Mouse (Mus musculus) retina, embryonic 14.5 days (tissue): ENCODE data around the gene Plekhg5.
A peak's percentile ranks its signal among the peaks of the same experiment; 100 is the strongest.

Experiments used
- DNase-seq: peaks from one replicate; pipeline ENCODE4 v3.0.0-alpha.2; 2015; ENCODE audit warnings: low spot score

Gene Plekhg5

DNA sequence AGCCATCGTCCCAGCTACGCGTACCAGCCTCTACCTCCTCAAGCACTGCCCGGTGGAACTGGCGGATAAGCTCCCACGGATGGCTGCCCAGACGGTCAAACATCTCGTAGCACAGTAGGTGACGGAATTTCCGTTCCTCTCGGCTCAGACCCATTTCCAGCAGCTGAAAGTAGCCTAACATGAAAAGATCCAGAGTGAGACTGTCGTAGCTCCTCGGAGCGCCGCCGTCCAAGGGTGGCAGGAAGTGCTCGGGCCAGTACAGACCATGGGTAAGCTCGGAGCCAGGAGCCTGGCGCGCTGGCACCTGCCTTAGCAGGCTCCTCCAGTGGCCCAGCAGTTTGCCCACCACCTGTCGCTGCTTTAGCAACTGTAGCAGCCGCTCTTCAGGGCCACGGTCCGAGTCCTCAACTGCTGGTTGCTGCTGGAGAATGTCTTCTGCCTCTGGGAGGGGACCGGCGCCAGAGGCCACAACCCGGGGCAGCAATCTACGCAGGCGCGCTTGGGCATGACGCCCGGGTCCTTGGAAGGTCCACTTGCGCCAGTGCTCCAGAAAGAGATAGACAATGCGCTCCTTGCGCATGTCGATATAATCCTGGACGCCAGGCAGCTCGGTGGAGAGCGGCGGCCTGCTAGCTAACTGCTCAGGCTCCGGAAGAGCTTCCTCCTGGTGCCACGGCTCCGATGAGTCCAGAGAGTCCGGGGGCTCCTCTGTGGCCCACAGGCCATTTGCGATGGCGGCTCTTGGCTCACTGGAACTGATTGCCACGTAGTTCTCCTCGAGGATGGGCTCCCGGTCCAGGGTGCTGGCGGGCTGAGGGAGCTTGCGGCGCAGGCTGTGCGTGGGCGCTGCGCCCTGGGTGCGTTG, 53.1 kb downstream of the Plekhg5 start:
- DNase-seq: no peak

DNA sequence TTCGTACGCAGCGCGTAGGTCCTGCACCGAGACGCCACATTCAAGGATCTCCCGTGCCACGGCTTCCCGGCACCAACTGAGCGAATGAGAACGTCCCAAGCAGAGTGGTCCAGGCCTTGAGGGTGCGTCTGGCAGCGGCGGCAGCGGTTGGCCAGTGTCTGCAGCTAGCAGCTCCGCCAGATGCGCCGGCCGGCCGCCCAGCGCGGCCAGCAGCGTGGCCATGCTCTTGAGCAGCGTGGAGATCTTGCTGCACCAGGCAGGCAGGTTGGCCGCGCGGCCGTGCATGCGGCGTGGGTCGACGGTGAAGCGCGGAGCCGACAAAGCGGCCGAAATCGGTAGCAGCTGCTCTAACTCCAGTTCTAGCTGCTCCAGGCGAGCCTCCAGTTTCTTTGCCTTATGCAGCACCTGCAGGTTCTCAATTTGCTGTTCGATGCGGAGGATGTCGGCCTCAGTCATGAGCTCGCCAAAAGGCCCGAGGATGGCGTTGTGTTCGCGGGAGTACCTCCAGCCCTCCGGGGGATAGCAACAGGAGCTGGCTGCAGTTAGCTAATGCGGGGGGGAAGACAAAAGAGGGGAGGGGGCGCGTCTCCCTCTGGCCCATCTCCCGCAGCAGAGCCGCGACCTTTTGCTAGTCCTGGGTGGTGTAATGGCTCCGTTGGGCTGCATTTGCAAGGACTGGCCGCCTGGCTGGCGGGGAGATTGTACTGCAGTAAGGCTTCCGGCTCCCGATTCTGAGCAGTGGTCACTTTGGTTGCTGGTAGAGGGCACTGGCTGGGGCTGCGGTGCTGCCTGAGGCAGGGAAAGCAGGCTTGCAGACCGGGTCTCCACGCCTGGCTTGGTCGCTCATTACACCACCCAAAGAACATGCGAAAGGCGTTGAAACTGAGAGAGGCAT, 54.0 kb downstream of the Plekhg5 start:
- peak; percentile 50 for DNase-seq

DNA sequence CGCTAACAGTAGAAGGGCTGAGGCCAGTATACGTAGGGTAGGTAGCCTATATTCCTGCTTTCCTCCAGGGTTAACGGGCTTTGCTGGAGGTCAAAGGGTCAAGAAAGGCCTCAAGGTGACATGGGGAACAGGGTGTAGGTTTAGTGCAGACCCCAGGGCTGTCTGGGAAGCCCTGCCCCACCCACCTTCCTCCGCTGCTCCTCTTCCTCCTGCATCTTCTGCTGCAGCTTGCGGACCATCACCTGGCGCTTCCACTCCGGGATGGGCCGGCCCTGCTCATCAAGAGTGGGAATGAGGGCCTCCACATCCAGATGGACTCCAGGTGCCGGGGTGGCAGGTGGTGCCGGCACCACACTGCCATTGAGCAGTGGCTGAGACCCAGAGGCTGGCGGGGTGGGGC, 55.6 kb downstream of the Plekhg5 start:
- DNase-seq: no peak

DNA sequence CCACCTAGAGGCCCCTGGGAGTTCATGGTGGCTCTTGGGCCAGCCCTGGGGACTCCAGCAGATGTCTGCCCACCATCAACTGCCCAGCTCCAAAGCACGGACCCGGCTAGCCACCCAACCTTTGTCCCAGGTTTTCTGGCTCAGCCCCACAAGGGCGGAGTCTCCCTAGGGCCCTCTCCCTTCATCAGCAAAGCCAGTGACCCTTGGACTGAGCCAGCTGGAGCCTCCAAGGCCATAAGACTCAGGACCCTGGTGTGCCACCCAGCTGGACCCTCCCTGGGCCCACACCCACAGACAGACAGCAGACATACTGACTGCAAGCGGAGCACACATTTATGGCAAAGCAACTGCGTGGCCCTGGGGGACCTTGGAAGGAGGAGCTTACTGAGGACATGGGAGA, 56.5 kb downstream of the Plekhg5 start:
- DNase-seq: no peak

DNA sequence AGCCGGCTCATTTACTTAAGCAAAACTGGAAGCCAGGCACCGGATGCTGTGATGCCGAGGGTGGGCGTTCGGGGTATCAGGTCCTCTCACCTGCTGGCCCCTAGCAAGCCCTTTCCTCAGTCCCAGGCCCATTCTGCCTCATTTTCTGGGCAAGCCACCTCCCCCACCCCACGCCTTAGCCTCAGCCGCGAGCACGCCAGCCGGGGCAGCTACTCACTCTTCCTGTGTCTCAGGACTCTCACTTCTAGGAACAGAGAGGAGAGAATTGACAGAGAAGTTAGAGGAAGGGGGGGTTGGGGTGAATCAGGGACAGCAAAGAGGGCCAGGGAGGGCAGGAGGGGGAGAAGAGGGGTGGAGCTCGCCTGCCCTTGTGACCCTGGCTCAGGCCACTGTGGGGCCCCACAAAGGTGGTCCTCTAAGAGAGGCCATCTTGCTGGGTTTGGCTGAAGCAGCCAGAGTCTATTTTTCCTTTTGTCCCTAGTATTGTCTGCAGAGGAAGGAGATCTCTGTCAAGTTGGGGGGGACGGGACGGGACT, 57.2 kb downstream of the Plekhg5 start:
- DNase-seq: no peak

DNA sequence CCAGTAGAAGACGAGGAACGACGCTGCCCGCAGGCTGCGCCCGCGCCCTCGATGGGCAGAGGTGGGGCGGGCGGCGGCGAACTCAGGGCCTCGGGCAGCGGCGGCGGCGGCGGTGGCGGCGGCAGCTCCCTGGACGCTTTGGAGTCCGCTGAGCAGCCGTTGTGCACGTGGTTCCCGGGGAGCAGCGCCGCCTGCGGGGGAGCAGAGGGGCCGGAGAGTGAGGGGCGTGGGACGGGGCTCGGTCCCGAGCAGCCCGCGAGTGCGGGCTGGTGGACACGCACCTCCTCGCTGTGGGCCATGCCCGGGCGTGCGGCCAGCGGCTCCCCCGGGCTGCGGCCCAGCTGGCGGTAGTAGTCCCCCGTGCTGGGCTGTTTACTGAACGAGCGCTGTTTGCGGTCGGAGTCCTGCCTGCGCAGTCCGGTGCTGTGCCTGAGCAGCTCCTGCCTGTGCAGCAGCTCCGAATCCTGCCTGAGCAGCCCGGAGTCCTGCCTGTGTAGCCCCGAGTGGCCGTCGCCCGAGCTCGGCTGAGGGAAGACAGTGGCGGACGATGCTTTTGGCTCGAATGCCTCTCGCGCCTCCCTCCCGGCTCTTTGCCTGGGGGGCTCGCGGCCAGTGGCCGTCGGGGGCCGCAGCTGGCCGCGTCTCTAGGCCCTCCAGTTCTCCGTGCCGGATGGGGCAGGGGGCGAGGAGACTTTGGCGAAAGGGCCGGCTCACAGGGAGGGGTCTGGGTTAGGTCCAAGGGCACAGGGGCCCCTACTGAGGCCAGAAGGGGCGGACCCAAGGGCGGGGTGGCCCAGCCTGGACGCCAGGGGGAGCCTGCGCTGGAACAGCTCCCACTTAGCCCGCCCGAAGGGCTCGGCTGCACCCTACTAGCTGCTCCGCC, 58.7 kb downstream of the Plekhg5 start:
- DNase-seq: peak; percentile 75

DNA sequence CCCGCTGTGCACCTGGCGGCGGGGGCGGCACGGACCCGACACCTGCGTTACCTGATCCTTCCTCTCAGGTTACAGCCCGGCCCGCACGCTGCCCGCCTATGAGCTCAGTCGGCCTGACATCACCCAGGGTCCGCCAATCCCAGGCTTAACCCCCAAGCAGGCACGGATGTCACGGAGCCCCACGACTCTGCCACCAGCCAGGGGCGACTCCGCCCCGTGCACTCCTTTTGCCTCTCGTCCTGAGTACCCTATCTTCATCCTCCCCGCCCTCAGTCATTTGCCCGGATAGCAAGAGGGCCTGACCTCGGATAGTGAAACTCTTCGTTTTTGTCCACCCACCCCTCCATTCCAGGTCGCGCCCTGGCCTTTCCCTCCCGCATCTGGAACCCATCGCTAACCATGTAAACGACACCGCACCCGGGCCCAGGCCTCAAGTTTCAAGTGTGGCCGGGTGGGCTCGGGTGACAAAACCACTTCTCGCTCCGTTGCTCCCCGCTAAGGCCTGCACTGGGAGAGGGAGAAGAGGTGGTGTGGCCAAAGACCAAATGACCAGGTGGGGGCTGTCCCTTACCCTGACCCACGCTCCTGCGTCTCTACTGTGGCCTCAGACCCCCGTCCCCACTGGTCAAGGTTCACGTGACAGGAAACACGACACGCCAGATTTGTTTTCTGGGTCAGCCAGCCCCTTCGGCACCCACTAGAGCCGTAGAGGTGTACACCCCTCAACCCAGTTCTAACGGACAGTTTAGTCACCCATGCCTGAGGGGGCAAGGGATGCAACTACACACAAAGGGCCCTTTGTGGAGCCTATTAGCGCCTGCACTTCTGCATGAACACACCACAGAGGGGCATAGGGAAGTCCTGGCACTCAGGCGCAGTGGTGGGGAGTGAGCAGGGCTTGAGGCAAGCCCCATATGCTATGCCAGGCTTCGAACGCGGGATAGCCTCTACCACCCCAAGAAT, 59.8 kb downstream of the Plekhg5 start:
- peak; percentile 82 for DNase-seq

DNA sequence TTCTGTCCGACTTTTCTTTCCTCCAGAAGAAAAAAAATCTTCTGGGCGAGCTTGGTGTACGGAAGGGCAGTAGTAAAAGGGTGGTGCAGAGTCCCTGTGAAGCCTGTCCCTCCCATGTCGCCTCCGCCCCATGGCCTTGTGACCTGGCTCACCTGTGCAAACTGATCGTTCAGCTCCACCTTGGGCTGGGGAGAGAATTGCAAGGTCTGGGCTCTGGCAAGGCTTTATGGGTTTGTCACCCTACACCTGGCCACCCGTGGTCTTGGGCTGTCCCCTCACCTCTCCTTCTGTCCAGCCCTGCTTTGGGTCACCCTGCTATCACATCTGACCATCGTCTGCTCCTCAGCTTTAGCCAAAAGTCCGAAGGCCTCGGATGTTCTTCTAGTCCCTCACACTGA, 60.5 kb downstream of the Plekhg5 start:
- no peak for DNase-seq

DNA sequence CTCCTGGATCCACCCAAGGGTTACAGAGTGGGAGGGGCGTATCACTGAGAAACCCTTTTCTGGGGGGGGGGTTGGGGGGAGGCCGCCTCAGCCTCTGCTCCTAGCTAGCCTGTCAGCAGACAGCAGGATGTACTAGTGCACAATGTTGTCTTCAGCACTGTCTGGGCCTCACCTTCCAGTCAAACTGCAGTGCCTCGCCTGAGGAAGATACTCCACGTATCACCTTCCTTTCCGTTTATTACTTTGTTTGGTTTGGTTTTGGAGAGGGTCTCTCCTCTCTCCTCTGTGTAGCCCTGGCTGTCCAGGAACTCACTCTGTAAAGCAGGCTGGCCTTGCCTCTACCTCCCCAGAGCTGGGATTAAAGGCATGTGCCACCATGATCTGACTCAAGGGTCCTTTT, 60.9 kb downstream of the Plekhg5 start:
- no peak for DNase-seq

DNA sequence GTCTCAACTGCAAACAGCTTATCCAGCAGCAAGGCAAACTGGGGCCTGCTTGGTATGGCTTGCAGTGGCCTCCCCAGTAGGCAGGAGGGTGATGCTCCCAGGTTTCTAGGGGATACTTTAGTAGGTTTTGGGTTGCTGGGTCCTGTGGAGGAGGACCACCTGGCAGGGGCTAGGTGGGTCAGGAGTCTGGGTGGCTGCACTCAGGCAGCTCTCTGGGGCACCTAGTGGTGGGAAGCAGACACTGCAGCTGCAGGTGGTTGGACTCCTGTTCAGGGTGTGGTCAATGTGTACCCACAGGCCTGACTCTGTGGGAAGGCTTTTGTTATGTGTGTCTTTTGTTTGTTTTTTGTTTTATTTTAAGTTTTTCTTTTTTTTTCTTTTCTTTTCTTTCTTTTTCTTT, 62.2 kb downstream of the Plekhg5 start:
- DNase-seq: peak; percentile 75

DNA sequence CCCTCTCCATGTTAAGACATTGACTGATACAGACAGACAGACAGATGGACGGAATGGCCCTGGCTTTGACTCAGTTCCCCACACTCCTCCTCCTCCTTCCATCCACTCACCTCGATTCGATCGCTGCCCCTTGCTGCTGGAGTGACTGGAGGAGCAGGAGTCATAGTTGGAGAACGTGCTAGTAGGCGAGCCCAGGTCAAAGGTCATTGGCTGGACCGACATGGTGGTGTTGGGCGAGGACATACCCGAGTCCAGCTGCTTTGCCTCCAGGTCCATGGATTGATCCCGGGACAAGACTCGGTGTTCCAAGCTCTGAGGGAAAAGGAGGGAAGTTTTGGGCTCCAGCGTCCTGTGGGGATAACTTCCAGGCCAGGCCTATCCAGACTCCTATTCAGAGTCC, 63.1 kb downstream of the Plekhg5 start:
- DNase-seq: no peak

DNA sequence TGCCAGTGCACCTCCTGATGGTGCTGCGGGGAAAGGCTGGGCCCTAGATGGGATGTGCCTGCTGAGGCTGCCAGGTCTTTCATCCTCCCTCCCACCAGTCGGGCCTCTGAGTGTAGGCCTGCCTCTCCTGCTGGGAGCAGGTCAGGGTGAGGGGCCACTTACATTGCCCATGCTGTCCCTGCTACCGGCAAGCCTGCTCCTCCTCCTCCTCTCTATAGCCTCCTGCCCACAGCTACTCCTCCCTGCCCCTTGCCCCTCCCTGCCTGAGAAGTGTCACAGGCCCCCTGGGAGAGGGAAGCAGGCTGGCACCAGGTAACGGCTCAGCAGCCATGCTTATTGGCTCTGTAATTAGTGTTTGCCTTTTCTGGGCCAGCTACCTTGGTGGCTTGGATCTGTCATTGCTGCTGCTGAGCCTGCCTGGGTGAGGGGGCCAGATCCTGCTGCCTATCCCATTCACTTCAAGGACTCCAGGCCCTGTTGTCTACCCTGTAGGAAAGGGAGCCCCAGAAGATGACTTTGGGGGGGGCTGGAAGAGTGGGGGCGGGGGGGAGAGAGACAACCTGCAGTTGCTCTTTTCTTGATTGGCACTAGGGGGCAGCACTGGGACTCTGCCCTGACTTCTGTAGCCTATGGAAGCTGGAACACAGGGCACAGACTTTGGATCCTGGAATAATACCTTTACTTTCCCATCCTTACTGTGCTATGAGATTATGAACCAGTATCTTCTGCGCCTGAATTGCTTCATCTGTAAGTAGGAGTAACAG, 64.0 kb downstream of the Plekhg5 start:
- DNase-seq: peak; percentile 77

DNA sequence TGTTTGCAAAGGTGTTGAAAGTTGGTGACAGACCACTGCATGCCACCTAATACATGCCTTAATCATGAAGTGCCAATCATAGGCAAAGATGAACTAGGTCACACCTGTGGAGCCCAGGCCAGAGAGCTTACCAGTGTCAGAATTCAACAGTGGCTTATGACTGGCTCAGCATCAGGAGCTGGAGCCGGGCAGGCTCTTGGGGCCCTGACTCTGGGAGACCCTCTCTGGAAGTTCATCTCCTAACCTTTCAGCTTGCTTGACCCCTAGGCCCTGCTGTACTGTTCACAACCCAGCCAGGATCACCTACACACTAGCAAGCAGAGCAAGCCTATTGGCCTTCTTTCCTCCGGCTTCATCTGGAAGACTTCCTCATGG, 64.6 kb downstream of the Plekhg5 start:
- DNase-seq: no peak

DNA sequence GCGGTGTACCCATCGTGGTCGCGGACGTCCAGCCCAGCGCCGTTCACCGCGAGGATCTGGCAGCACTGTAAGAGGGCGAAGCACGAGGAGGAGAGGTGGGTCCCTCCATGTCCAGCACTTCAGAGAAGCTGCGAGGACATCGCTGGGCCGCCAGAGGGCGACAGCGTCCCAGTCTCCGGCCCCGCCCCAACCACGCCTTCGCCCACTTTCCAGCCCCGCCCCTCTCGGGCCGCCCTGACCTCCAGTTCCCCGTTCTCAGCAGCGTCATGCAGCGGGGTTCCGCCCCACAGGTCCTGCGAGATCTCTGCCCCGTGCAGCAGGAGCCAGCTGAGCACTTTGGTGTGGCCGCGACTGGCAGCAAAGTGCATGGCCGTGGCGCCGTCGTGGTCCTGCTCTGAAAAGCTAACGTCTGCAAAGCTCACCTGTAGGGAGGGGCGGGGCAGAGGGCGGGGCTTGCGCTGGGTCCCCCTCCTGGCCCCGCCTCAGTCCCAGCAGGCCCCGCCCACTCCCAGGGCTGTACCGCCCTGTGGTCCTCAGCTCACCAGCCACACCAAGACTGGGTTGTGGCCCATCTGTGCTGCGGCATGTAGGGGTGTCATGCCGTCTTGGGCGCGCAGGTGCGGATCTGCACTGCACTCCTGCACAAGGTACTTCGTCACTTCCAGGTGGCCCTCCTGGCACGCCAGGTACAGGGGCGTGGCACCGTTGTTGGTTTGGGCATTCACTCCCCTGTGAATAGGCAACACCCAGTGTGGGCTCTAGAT, 66.4 kb downstream of the Plekhg5 start:
- peak; percentile 96 for DNase-seq

DNA sequence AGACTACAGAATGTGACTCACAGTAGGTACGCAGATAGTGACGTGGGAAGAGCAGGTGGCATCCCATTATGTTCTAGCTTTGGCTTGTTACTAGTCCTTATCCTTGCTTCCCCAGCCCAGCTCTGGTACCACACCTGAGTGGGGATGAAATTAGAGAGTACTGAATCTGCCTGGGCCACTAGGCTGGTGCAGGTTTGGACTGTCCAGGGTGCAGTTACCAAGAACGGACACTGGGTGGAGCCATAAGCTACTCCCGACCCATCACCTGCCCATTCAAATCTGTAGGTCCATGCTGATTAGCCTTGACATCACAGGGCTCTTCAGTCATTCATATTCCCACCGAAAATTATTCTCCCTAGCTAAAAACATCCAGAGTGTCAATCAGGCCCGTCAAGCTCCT, 68.1 kb downstream of the Plekhg5 start:
- peak; percentile 81 for DNase-seq

DNA sequence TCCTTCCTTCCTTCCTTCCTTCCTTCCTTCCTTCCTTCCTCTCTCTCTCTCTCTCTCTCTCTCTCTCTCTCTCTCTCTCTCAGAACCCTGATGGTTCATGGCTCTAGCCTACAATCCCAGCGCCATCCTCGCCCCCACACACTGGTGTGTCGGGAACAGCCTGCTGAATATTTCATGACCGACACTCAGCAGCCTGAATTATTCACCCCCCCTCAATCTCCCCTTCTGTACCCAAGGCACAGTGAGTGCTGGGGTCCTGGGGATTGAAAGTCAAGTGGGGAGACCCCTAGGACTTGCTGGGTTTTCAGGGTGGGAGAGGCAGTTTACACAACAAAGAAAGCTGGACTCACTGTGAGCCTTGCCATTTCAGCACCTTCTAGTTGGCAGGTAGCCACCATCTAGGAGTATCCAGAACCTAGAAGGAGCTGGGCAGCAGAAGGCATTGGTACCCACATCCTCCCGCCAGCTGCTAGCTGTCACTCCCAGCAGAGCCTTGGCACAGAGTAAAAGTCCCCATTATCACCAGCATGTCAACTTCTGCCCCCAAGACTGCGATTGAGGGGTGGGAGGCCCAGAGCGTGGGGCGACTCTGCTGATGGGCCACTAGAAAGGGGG, 69.3 kb downstream of the Plekhg5 start:
- DNase-seq: no peak

DNA sequence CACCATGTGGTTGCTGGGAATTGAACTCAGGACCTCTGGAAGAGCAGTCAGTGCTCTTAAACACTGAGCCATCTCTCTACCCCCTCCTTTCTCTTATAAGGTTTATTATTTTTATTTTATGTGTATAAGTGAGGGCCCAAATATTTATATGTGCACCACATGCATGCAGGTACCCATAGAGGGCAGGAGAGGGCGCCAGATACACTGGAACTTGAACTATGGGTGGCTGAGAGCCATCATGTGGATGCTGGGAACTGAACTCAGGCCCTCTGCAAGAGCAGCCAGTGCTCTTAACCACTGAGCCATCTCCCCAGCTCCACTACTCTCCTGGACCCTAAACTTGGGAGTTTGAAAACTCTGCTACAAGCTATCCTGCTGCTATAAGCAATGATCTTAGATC, 71.3 kb downstream of the Plekhg5 start:
- no peak for DNase-seq

DNA sequence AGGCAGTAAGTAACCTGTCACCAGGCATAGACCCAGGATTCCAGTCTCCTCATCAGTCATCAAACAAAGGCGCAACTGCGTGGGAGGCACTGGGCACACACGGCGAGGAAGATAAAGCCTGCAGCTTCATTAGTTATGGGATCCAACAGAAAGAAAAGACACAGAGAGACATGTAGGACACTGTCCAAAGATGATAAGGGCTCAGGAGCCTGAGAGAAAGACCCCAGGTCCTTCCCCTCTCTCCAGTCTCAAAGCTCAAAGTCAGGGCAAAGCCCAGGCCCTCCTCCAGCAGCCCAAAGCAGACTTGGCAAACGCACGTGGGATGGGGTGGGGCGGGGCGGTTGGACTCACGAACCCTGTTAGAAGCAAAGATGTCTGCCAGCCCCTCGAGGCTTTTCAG, 73.2 kb downstream of the Plekhg5 start:
- DNase-seq: no peak
